Mouse (Mus musculus) brain, embryonic 14.5 days (tissue): Measurements from ENCODE around the gene Polg.
A peak's percentile ranks its signal among the peaks of the same experiment; 100 is the strongest.

ENCODE experiments used
- CTCF ChIP-seq: fragments of 200-500 bp; IDR thresholded peaks from 2 replicates; pipeline ENCODE4 v1.5.1; 2012; ENCODE audit warnings: inconsistent platforms, mild to moderate bottlenecking, moderate library complexity, borderline replicate concordance; ENCODE audit not compliant: insufficient read depth, insufficient read length; ENCODE audit errors: extremely low read depth
- POLR2A ChIP-seq: fragments of 200-500 bp; IDR thresholded peaks from 2 replicates; pipeline ENCODE4 v1.6.1; 2012; ENCODE audit warnings: mild to moderate bottlenecking, inconsistent platforms, borderline replicate concordance; ENCODE audit not compliant: poor library complexity, insufficient read depth, insufficient read length, severe bottlenecking; ENCODE audit errors: extremely low read depth

DNA sequence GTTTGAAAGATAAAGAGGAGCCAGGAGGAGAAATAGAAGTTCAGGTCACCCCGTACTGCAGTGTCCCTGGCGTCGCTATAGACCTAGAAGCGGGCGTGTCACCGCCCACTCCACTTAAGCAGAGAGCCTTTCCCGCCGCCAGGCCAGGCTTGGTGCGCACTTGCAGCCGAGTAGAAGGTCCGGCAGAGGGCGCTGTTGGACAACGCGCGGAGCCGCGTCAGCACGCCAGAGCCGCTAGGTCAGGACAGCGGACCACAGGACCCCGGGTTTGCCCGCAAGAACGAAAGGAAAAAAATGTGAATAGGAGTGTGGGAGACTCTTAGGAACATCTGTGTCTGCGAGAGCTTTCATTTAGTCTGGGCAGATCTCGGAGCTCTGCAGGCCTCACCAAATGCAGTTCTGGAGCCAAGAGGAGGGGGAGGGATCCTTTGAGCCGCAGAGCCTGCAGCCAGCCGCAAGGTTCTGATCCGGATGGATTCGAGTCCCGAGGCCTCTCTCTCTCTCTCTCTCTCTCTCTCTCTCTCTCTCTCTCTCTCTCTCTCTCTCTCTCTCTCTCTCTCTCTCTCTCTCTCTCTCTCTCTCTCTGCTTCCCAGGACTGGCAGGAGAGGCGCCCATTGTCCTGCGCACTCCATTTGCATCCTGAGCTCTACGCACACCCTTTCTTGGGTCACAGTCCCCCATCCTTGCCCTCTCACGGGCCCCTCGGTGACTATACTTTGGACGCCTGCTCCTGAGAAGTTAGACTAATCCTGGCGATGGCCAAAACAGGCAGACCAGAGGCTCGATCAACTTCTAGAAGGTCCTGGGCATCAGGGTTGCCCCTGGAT is 30.0 kb upstream of the Polg start:
- no peak for TF ChIP-seq POLR2A
- TF ChIP-seq CTCF, result peak; percentile 99
